Mouse (Mus musculus): ENCODE measurements around the gene Rnf114. TPM values are rescaled to one million over a fixed set of nuclear protein-coding genes. Genes with fewer than 3 reads are reported as not detected.

The Rnf114 gene
- polyA plus RNA-seq, 1 experiment from 2014 or later = 82.8 TPM

GRCm38 (mm10) chr2:167453814-167454213 lies 38.6 kb upstream of the Rnf114 start:
- no peak overlapping the region for H3K4me3 ChIP-seq (ENCODE audit: low read depth, low read length)
- H3K4me2 ChIP-seq (ENCODE audit: low read length) = no peak overlapping the region
- DNase-seq (ENCODE audit: low spot score) = no peak
- no peaks in the 10 kb centered on the region for H3K9me3 ChIP-seq (ENCODE audit: control insufficient read depth, low read length)
- H3K9ac ChIP-seq (ENCODE audit: low read length) = no peak overlapping the region
- WGBS = 77% methylated on average over 3 of the region's 3 CpGs
- H3K36me3 ChIP-seq (ENCODE audit: control insufficient read depth, insufficient read depth, low read length) = peaks cover 79% of the 10 kb centered on the region
- H3K27ac ChIP-seq (ENCODE audit: low read depth) = no peak overlapping the region
- H3K4me1 ChIP-seq (replicated peaks; ENCODE audit: control insufficient read depth, insufficient read depth, low read length) = no peaks in the 10 kb centered on the region
- H3K27me3 ChIP-seq (replicated peaks; ENCODE audit: control insufficient read depth, insufficient read depth, low read length) = no peaks in the 10 kb centered on the region
- no peak for ATAC-seq (replicated peaks; ENCODE audit: low FRiP score, low TSS enrichment, low read depth)

- no peaks in the 10 kb centered on the region for H3K4me1 ChIP-seq (replicated peaks; ENCODE audit: control insufficient read depth, insufficient read depth, low read length)
- H3K36me3 ChIP-seq (ENCODE audit: control insufficient read depth, insufficient read depth, low read length) = peaks cover 74% of the 10 kb centered on the region
- H3K27ac ChIP-seq (ENCODE audit: low read depth) = no peak overlapping the region
- DNase-seq (ENCODE audit: low spot score) = no peak
- no peaks in the 10 kb centered on the region for H3K27me3 ChIP-seq (replicated peaks; ENCODE audit: control insufficient read depth, insufficient read depth, low read length)
- no peak overlapping the region for H3K4me2 ChIP-seq (ENCODE audit: low read length)
- H3K9ac ChIP-seq (ENCODE audit: low read length) = no peak overlapping the region
- 91% methylated on average over 5 of the region's 5 CpGs for WGBS
- no peak overlapping the region for H3K4me3 ChIP-seq (ENCODE audit: low read depth, low read length)
- H3K9me3 ChIP-seq (ENCODE audit: control insufficient read depth, low read length) = no peaks in the 10 kb centered on the region
- ATAC-seq (replicated peaks; ENCODE audit: low FRiP score, low TSS enrichment, low read depth) = no peak
Observed at GRCm38 (mm10) chr2:167456361-167457020, 36.0 kb upstream of the Rnf114 start.

GRCm38 (mm10) chr2:167457213-167457612 lies 35.2 kb upstream of the Rnf114 start:
- no peak for ATAC-seq (replicated peaks; ENCODE audit: low FRiP score, low TSS enrichment, low read depth)
- Histone ChIP-seq H3K36me3 (ENCODE audit: control insufficient read depth, insufficient read depth, low read length) (peaks cover 78% of the 10 kb centered on the region), H3K4me2 (ENCODE audit: low read length) (no peak overlapping the region), H3K27ac (ENCODE audit: low read depth) (no peak overlapping the region), H3K4me1 (replicated peaks; ENCODE audit: control insufficient read depth, insufficient read depth, low read length) (no peaks in the 10 kb centered on the region), H3K9ac (ENCODE audit: low read length) (no peak overlapping the region), H3K4me3 (ENCODE audit: low read depth, low read length) (no peak overlapping the region), H3K9me3 (ENCODE audit: control insufficient read depth, low read length) (no peaks in the 10 kb centered on the region), H3K27me3 (replicated peaks; ENCODE audit: control insufficient read depth, insufficient read depth, low read length) (no peaks in the 10 kb centered on the region)
- no peak for DNase-seq (ENCODE audit: low spot score)
- WGBS = 88% methylated on average over 9 of the region's 9 CpGs

GRCm38 (mm10) chr2:167458548-167458947 lies 33.9 kb upstream of the Rnf114 start:
- Histone ChIP-seq H3K36me3 (ENCODE audit: control insufficient read depth, insufficient read depth, low read length) (peaks cover 71% of the 10 kb centered on the region), H3K27me3 (replicated peaks; ENCODE audit: control insufficient read depth, insufficient read depth, low read length) (no peaks in the 10 kb centered on the region), H3K4me1 (replicated peaks; ENCODE audit: control insufficient read depth, insufficient read depth, low read length) (no peaks in the 10 kb centered on the region), H3K4me2 (ENCODE audit: low read length) (no peak overlapping the region), H3K9me3 (ENCODE audit: control insufficient read depth, low read length) (no peaks in the 10 kb centered on the region), H3K9ac (ENCODE audit: low read length) (no peak overlapping the region), H3K4me3 (ENCODE audit: low read depth, low read length) (no peak overlapping the region), H3K27ac (ENCODE audit: low read depth) (no peak overlapping the region)
- ATAC-seq (replicated peaks; ENCODE audit: low FRiP score, low TSS enrichment, low read depth) (no peak), DNase-seq (ENCODE audit: low spot score) (no peak)
- 96% methylated on average over 3 of the region's 3 CpGs for WGBS

- Histone ChIP-seq H3K4me3 (ENCODE audit: low read depth, low read length) (no peak overlapping the region), H3K36me3 (ENCODE audit: control insufficient read depth, insufficient read depth, low read length) (peaks cover 64% of the 10 kb centered on the region), H3K4me2 (ENCODE audit: low read length) (no peak overlapping the region), H3K27ac (ENCODE audit: low read depth) (no peak overlapping the region), H3K9me3 (ENCODE audit: control insufficient read depth, low read length) (no peaks in the 10 kb centered on the region), H3K4me1 (replicated peaks; ENCODE audit: control insufficient read depth, insufficient read depth, low read length) (no peaks in the 10 kb centered on the region), H3K27me3 (replicated peaks; ENCODE audit: control insufficient read depth, insufficient read depth, low read length) (no peaks in the 10 kb centered on the region), H3K9ac (ENCODE audit: low read length) (no peak overlapping the region)
- ATAC-seq (replicated peaks; ENCODE audit: low FRiP score, low TSS enrichment, low read depth) = no peak
- no peak for DNase-seq (ENCODE audit: low spot score)
- 94% methylated on average over 6 of the region's 6 CpGs for WGBS
Observed at GRCm38 (mm10) chr2:167459071-167459865, 33.2 kb upstream of the Rnf114 start.

- Histone ChIP-seq H3K9me3 (ENCODE audit: control insufficient read depth, low read length) (no peaks in the 10 kb centered on the region), H3K4me1 (replicated peaks; ENCODE audit: control insufficient read depth, insufficient read depth, low read length) (no peaks in the 10 kb centered on the region), H3K4me3 (ENCODE audit: low read depth, low read length) (no peak overlapping the region), H3K4me2 (ENCODE audit: low read length) (no peak overlapping the region), H3K9ac (ENCODE audit: low read length) (no peak overlapping the region), H3K36me3 (ENCODE audit: control insufficient read depth, insufficient read depth, low read length) (peaks cover 66% of the 10 kb centered on the region), H3K27me3 (replicated peaks; ENCODE audit: control insufficient read depth, insufficient read depth, low read length) (no peaks in the 10 kb centered on the region), H3K27ac (ENCODE audit: low read depth) (no peak overlapping the region)
- DNase-seq (ENCODE audit: low spot score) (peak; percentile 69), ATAC-seq (replicated peaks; ENCODE audit: low FRiP score, low TSS enrichment, low read depth) (peak; percentile 66)
- 50% methylated on average over 6 of the region's 6 CpGs for WGBS
Observed at GRCm38 (mm10) chr2:167462954-167463353, 29.5 kb upstream of the Rnf114 start.

GRCm38 (mm10) chr2:167463802-167464201 lies 28.6 kb upstream of the Rnf114 start:
- no peak overlapping the region for H3K4me2 ChIP-seq (ENCODE audit: low read length)
- H3K4me3 ChIP-seq (ENCODE audit: low read depth, low read length) = no peak overlapping the region
- H3K27ac ChIP-seq (ENCODE audit: low read depth) = no peak overlapping the region
- no peak for ATAC-seq (replicated peaks; ENCODE audit: low FRiP score, low TSS enrichment, low read depth)
- no peak overlapping the region for H3K9ac ChIP-seq (ENCODE audit: low read length)
- H3K4me1 ChIP-seq (replicated peaks; ENCODE audit: control insufficient read depth, insufficient read depth, low read length) = no peaks in the 10 kb centered on the region
- no peak for DNase-seq (ENCODE audit: low spot score)
- WGBS = 87% methylated on average over 5 of the region's 5 CpGs
- no peaks in the 10 kb centered on the region for H3K27me3 ChIP-seq (replicated peaks; ENCODE audit: control insufficient read depth, insufficient read depth, low read length)
- H3K9me3 ChIP-seq (ENCODE audit: control insufficient read depth, low read length) = no peaks in the 10 kb centered on the region
- peaks cover 68% of the 10 kb centered on the region for H3K36me3 ChIP-seq (ENCODE audit: control insufficient read depth, insufficient read depth, low read length)

- ATAC-seq (replicated peaks; ENCODE audit: low FRiP score, low TSS enrichment, low read depth) = no peak
Observed at GRCm38 (mm10) chr2:167465951-167466350, 26.5 kb upstream of the Rnf114 start.

More at GRCm38 (mm10) chr2:167465951-167466350, 26.5 kb upstream of the Rnf114 start:
- Histone ChIP-seq H3K4me2 (ENCODE audit: low read length) (no peak overlapping the region), H3K9me3 (ENCODE audit: control insufficient read depth, low read length) (no peaks in the 10 kb centered on the region), H3K4me3 (ENCODE audit: low read depth, low read length) (no peak overlapping the region), H3K27ac (ENCODE audit: low read depth) (no peak overlapping the region), H3K9ac (ENCODE audit: low read length) (no peak overlapping the region), H3K27me3 (replicated peaks; ENCODE audit: control insufficient read depth, insufficient read depth, low read length) (no peaks in the 10 kb centered on the region), H3K4me1 (replicated peaks; ENCODE audit: control insufficient read depth, insufficient read depth, low read length) (no peaks in the 10 kb centered on the region), H3K36me3 (ENCODE audit: control insufficient read depth, insufficient read depth, low read length) (peaks cover 71% of the 10 kb centered on the region)
- DNase-seq (ENCODE audit: low spot score) = no peak
- WGBS = 96% methylated on average over 3 of the region's 3 CpGs
